Mouse (Mus musculus) right cerebral cortex, postnatal 25 days (tissue): ENCODE data around the gene Amhr2.

Experiments used
- DNase-seq: peaks from one replicate; pipeline ENCODE4 v3.0.0; 2022

Amhr2 gene

DNA sequence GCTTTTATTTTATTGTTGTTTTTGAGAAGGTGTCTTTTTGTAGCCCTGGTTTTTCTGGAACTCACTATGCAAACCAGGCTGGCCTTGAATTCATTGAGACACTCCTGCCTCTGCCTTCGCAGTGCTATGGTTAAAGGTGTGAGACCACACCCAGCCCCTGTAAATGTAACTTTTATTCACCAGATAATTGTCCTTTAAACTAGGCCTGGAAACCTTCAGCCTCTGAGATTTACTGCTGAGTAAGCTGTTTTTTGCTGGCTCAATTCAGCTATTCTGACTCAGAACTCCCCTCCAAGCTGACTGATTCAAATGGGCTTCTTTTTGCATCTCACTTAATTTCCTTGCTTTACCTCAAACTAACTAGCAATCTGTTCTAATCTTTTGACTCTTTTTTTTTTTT lies 18.2 kb upstream of the Amhr2 start:
- DNase-seq = no peak

DNA sequence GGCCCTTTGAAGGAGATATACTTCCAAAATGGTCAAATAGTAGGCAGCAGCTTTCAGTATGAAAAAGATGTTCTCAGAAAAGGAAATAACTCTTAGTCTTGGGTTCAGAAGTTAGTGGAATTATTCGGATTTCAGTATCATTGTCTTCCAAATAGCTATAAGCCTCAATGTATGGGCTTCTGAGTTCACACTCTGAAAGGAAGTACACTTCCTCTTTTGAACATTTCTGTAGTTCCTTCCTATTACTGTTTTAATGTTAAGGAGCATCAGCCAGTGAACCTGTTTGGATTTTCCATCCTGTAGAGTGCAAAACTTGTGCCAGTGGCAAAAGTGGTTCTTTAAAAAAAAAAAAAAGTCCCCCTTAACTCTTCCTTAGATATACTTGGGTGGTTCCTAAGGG lies 13.1 kb upstream of the Amhr2 start:
- no peak for DNase-seq

DNA sequence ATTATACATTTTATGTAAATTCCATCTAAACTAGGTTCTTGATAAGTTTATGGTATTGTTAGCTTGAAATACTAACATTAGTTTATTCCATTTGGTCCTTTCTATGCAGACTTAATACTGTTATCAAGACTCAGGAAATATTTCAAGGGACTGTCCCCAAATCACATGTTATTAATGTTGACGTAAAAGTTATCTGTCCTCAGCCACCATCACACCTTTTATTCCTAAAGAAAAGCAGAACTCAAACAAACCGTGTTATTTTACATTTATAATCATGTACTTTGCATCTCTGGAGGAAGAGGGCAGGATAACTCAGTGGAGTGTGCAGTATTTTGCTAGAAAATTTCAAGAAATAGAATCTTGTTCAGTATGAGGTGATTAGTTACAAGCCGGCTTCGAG lies 12.0 kb upstream of the Amhr2 start:
- DNase-seq = no peak

GRCm38 (mm10) chr15:102442490-102442889 lies 2.7 kb upstream of the Amhr2 start:
- DNase-seq = peak; percentile 64

DNA sequence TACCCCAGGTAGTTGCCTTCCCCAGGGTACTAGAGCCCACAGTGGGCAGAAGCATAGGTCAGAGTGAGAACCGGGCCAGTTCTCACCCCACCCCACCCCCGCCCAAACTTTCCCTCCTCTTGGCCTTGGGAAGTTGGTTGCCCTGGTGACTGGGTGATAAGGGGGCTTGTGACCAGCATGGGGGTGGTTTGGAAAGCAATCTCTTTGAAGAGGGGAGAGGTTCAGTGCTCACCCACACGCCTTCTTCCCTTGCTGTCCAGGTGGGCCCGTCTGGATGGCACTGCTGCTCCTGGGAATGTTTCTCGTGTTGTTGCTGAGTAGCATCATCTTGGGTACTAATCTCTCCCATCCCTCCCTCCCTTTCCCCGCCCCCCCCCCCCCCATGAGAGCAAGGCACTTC lies 1.3 kb downstream of the Amhr2 start:
- no peak for DNase-seq

- DNase-seq = no peak
Measured at GRCm38 (mm10) chr15:102449366-102449765, 4.2 kb downstream of the Amhr2 start.

- DNase-seq = no peak
Measured at GRCm38 (mm10) chr15:102450928-102451327, 5.8 kb downstream of the Amhr2 start.

- no peak for DNase-seq
Measured at GRCm38 (mm10) chr15:102451666-102452430, 6.7 kb downstream of the Amhr2 start.

DNA sequence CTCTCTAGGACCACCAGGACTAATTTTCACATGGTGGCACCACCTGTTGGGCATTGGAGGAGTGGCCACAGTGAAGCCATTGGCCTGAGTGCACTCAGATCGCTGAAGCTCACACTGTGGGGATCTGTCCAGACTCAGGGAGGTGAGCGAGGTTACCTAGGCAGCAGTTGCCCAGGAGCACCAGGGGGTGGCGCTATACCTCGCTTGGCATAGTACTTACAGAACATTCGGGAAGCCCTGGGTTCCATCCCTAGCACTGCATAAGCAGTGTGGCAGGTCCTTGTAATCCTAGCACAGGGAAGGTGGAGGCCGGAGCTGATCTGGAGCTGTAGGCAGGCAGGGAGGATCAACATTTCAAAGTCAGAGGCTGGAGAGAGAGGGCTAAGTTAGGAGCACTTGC lies 10.8 kb downstream of the Amhr2 start:
- DNase-seq = no peak

- DNase-seq = no peak
Measured at GRCm38 (mm10) chr15:102458050-102458736, 13.0 kb downstream of the Amhr2 start.

DNA sequence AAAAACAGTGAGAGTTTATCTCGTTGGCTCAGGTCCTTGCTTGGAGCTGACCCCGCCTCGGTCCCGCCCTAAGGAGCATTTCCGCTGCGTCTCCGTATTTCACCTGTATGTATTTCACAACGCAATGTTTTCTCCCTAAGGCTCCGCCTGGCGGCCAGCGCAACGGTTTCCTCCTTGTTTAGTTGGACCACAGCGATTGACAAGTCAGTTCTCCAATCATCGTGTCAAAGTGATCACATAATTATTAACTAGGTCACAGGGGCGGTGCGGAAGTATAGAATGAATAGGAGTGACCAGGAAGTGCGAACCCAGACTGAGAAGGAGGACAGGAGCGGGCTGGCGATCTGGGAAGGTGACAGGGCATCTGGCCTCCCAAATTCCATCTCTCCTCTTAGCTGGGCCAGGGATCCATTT lies 13.7 kb downstream of the Amhr2 start, which contains the start of gene Prr13:
Prr13 (plus strand) TSS at position 125 of the 414 bp plus-strand sequence.
- DNase-seq = peak; percentile 86

GRCm38 (mm10) chr15:102459381-102459780 lies 14.2 kb downstream of the Amhr2 start:
- DNase-seq = no peak

DNA sequence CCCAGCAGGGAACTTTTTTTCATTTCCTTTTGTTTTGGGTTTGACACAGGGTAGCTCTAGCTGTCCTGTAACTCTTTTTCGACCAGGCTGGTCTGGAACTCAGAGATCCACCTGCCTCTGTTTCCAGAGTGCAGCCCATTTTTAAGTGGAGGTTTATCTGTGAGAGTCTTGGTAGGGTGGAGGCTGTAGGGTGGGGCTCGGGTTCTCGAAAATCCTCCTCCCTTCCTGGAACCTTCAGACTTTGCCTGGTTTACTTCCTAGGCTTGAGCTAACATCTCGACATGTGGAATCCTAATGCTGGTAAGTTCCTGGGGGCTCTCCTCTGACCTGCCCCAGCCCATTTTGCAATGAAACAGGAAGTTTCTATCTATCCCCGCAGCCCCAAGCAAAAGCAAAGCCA lies 14.7 kb downstream of the Amhr2 start:
- no peak for DNase-seq

GRCm38 (mm10) chr15:102460409-102460808 lies 15.2 kb downstream of the Amhr2 start:
- no peak for DNase-seq

DNA sequence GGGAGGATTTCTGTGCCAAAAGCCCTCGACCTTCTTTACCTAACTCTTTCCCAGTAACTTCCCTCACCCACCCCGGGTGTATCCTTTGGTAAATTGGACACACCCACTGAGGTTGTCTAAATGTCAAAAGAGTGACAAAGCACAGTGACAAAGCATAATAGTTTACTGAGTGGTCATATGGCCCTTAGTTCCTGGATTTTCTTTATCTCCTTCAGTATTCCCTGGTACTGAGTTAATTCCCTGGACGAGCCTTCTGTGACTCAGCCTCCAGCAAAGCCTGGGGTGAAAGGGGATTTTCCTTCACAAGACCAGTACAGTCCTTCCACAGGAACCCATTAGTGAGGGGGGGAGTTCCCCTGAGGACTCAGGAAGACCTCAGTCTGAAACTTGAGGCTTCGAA lies 15.8 kb downstream of the Amhr2 start:
- DNase-seq = no peak

DNA sequence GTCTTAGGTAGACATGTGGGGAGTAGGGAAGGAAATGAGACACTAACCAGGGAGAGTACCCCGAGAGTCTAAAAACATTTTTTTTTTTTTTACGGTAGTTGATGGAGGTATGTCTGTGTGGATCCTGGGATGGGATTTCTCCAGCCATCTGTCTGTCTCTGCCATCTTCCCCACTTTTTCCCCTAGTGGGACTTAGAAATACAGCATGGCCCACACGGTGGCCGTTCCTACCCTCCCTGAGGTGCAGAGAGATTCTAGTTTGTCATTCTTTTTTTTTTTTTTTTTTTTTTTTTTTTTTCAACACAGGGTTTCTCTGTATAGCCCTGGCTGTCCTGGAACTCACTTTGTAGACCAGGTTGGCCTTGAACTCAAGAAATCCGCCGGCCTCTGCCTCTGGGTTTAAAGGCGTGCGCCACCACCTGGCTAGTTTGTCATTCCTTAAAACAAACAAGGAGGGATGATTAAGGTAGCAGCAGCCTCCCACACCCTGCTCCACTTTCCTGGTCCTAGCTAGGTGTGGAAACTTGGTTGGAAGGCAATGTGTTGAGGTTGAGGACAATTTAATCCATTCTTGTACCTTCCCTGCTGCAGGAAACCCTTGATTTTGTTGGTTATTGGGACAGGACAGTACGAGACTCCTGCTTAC lies 16.4 kb downstream of the Amhr2 start:
- DNase-seq = no peak

GRCm38 (mm10) chr15:102463666-102464065 lies 18.5 kb downstream of the Amhr2 start:
- DNase-seq = no peak

DNA sequence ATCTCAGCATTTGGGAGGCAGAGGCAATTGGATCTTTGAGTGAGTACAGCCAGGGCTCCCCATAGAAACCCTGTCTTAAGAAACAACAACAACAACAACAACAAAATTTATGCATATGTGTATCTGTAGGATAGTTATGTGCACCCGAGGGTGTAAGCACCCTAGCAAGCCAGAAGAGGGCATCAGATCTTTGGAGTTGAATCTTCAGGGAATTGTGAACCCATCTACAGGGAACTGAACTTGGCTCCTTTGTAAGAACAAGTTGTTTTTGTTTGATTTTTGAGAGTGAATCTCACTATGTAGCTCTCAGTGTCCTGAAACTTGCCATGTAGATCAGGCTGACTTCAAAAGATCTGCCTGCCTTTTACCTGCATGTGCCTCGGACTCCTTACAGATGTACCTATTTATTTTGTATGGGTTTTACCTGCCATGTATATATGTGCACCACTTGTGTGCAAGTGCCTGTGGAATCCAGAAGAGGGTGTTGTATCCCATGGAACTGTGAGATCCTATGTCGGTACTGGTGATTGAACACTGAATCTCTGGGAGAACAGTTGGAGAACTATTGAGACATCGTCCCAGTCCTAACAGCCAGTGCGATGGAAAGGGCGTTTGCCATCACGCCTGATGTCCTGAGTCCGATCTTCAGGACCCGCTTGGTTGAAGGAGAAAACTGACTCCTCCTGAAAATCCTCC lies 23.7 kb downstream of the Amhr2 start:
- DNase-seq = no peak

GRCm38 (mm10) chr15:102470183-102470604 lies 25.0 kb downstream of the Amhr2 start, which contains the start of gene Pcbp2:
Gene Pcbp2 (plus strand): TSS chr15:102470539.
- peak; percentile 97 for DNase-seq

DNA sequence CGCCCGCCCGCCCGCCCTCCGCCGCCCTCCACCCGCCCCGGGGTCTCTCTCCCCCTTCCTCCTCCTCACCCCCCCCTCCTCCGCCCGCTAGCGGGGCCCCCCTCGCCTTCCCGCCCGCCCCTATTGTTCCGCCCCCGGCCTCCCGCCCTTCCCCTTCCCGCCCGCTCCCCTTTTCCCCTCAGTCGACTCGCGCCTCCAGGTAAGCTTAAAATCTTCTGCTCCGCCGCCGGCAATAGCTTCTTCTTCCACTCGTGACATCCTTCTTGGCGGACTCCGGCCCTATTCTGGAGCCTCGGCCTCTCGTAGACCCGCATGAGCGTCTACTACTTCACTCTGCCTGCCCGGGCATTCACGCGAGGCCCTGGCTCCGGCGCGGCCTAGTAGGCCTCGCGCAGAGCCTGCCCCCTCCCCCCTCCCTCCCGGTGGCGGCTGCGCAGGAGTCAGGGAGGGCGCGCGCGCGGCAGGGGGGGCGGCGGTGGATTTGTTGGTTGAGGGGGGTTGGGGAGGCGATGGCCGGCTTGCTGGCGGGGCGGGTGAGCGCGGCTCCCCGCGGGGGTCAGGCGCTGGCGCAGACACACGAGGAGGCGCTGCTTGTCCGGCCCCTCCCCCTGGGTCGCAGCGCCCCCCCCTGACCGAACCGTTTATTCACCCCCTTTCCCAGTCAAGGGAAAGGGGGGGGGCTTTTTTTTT lies 25.6 kb downstream of the Amhr2 start:
- peak; percentile 79 for DNase-seq

DNA sequence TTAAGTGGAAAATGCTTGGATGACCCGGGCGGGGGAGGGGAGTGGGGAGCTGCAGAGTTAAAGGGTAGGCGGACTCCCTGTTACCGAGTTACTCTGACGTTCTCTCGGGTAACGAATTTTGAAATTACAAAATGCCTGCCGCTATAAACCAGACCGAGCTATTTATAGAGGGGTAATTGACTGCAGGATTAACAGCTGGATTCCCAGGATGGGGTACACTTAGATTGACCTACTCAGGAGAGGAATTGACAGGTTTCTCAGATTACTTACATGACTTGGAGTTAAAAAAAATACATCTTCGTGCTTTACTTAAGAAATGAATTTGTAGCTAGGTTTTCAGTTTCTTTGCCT lies 26.1 kb downstream of the Amhr2 start:
- no peak for DNase-seq

GRCm38 (mm10) chr15:102471727-102472126 lies 26.6 kb downstream of the Amhr2 start:
- DNase-seq = no peak

DNA sequence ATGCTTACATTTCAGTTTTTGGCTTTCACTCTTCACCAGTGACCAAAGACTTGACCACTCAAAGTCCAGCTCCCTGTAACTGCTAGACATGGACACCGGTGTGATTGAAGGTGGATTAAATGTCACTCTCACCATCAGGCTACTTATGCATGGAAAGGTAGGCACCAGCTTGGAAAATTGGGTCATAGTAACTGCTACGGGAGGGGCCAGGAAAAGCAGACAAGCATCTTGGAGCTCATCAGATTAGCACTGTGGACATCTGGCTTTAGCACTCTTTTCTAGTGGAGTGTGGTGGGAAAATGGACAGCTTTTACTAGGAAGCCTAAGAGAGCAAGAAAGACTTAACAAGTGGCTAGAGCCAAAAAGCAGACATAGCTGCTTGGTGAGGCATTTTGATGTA lies 28.1 kb downstream of the Amhr2 start:
- no peak for DNase-seq
